Mouse (Mus musculus) left cerebral cortex, postnatal 36 days (tissue): ENCODE measurements around the gene Mecom. TPM values are rescaled to one million over a fixed set of nuclear protein-coding genes. Genes with fewer than 3 reads are reported as not detected.
"Not testable (repeated sequence)": the region's sequence is repeated elsewhere in the genome, so short reads cannot be mapped to it uniquely, and the experiment has no call there.

Experiments
- DNase-seq, 2 experiments: peaks; one replicate each; pipeline ENCODE4 v3.0.0; 2021 to 2022; ENCODE audit warnings: low spot score in 2 of 2, mixed read lengths in 1 of 2
- intact Hi-C: fragments of 180-260 bp; cut with DNase I; formaldehyde crosslinking; loops from one replicate; pipeline ENCODE4 v1.15.1; 2025
- total RNA-seq, 2 experiments: library from RNA; stranded (reverse); gene quantifications; 2 replicates each; pipeline ENCODE4 v1.2.3; 2021

Mecom gene
- total RNA-seq, 2 experiments from 2014 or later, result 2.2 to 5.0 TPM

DNA sequence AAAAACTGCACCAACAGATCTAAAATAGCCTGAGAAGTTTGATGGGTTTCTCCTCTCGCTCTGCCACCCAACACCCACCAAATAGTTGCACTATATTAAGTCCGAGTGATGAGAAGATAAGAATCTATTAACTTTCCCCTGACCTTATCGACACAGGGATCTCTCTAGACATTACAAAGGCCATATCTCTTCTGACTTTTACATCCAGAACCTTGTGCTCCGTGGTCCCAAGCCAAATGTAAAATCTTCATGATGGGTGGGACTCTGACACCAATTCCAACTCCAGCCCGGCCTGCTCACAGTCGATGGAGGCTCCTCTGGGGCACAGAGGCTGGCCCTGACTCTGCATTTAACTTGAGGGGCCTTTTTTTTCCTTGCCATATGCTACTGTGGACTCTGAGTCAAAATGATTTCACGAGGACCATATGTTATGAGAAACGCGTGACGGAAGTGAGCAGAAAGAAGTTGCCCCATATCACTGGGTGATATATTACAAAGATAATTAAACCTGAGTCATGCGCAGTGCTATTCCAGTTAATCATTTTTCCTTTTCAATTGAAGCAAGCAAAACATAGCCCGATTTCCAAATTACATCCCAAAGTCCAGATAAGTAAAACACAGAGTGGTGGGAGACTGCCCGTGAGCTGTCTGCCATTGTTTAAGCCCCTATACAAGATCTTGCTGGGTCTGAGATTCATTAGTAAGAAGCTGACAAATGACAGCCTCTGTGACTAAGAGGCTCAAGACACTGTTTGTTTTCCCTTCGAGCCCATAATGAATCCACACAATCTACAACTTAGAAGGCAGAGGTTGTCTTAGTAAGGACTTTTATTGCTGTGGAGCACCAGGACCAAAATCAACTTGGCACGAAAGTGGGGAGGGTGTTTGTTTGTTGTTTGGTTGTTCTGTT lies 94.0 kb downstream of the Mecom start:
- intact Hi-C loops, result no loop called here
- DNase-seq, result no peak

DNA sequence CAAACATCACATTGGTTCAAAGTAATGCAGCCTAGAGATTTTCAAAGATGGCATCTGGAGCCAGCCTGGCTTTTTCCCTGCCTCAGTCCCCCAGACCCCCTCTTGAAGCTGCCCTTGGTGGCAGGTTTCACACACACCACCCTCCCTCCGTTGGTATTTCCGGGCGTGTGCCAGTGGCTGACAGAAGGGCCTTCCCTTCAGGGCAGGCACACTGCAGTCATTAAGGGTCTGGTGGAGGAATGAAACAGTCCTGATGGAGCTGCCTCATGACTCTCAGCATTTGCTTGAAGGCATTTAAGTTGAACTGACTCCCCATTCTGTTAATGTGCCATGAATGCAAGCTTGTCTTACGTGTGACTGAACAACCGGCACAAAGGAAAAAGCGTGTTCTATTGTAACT lies 94.8 kb downstream of the Mecom start:
- no peak for DNase-seq
- intact Hi-C loops, result no loop called here

DNA sequence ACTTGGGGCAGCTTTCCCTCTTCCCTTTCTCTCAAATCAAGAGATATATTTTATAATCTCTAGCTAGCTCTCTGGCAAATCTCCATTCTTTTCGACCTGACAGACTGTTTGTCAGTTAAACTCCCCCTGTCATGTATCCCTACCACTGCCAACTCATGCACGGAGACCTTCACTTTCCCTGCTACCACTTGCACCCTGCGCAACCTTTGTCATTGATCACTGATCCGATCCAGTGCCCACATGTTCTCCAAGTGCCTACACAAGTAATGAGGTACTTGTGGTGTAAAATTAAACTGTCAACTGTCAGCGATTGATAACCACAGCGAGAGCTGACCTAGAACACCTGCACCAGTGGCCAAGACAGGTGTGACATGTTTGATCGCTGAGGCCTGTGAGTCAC lies 95.3 kb downstream of the Mecom start:
- DNase-seq, result no peak
- intact Hi-C loops, result no loop called here

DNA sequence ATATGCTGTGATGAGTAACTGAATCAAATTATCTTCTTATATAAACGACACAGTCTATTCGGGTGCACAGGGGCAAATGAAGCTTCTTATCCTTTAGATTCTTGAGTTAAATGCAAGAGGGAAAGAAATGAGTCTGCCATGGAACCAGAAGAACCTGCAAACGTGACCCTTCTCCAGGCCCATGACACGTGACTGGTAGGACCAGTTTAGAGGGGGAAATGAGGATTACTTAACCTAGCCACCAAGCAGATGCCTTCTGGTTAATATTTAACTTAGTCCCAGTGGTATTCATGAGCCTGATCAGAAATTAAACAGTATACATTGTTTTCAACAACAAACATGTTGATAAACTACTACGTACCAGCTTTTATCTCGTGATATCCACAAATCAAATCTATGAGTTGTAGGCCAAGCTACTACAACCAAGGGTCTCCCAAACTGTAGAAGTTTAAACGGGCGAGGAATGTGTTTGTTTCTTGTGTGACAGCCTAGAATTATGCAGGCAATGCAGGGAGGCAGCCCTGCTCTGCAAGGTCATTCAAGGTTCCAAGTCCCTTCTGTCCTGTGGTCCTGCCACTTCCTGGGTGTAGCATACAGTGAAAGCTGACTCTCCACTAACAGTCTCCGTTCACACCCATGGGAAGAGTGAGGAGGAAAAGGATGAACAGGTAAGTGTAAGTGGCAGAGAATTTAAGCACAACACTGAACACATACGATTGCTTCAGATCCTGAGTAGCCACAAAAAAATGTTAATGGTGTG lies 97.4 kb downstream of the Mecom start:
- intact Hi-C loops, result no loop called here
- DNase-seq, result no peak

DNA sequence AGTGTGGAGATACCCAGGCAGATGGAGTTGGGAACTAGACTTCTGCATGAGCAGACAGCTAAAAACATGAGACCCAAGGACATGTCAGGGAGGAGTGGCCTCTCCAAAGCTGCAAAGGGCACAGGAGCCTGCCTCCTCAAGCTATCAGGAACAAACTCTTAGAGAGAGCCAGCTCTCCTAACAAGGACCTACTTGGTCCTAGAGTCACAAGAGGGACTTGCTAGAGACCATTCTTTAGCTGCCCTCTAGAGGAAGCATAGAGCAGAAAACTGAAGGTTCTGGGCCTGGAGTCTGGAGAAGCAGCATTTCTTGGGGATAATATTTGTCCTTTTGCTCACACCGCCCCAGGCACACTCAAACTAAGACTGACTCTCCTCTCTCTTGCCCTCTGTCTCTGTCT lies 99.2 kb downstream of the Mecom start:
- no peak for DNase-seq

DNA sequence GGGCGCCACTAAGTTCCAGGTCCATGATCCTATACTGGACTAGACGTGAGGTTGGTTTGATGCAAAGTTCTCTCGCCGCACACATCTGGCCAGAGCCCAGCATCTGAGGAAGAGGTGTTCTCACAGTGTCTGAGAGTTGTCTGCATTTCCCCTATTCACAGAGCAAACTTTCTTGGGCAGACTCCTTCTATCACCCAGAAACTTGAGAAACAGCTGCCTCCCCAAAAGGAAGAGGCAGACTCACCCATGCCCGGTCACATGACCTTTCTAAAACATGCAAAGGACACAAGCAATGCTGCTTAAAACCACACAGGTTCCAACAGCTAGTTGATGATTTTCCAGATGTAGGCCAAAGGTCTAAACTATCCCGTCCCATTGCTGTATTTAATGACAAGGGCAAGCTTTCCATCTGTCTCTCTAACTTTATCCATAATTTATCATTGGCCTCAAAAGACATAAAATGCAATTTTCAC lies 101.8 kb downstream of the Mecom start:
- intact Hi-C loops, result no loop called here
- DNase-seq, result no peak

More for the DNA sequence above, 99.2 kb downstream of the Mecom start:
- intact Hi-C loops, result no loop called here

DNA sequence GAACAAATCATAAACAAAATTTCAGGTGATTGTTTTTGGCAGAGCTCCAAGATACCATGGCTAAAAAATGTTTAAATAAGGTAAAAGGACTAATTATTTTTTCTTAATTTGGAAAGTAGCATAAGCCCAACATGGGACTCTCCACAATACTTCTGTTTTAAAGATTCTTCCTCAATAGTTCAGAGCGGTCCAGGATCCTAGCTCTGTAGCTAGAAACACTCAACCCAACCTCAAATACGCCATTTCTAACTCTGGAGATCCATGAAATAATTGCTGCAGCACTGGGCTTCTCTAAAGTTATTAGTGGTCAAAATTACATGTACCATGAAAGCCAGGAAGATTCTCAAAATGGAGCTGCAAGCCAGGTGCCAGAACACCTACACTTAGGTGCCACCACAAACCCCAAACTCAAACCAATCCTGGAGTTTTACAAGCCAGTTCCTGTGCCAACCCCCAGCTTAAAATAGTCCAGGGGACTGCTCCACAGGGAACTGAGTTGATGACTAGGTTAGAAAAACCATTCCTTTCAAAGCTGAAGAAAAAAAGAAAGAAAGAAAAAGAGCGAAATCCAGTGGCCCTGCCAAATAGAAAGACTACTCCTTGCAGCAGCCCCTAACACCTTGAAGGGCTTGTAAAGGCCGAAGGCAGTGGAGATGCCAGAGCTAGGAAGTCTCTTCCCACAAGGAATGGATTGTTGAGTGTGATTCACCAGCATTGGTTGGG lies 102.4 kb downstream of the Mecom start:
- intact Hi-C loops, result no loop called here
- DNase-seq, result no peak

DNA sequence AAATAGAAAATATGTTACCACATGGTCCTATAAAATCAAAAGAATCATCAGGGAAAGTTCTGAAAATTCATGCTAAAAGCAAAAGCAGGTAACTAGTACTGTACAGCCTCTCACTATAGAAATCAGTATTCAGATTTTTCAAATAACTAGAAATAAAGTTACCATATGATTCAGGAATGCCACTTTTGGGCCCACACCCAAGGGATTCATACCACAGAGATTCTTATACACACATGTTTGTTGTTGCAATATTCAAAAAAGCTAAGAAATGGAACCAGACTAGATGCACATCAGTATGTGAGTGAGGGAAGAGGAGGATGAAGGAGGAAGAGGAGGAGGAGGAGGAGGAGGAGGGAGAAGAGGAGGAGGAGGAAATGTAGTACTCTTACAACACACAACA lies 106.2 kb downstream of the Mecom start:
- intact Hi-C loops, result no loop called here
- DNase-seq, result no peak

DNA sequence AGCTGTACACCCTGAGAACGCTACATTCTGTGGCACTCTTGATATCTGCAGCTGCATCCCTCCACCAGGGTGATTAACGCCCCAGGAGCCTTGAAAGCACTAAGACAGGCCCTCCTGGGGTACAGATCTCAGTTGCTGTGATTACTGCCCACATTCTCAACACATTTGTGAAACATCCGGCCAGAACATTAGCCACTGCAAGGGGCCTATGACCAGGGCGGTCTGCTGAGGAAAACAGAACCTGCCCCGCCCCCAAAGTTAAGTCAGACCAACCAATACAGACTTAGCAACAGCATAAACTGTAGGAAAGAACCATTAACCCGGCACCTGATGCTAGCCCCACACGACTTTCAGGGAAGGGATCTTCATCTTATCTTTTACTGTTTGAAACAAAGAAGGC lies 109.8 kb downstream of the Mecom start:
- no peak for DNase-seq
- intact Hi-C loops, result no loop called here

DNA sequence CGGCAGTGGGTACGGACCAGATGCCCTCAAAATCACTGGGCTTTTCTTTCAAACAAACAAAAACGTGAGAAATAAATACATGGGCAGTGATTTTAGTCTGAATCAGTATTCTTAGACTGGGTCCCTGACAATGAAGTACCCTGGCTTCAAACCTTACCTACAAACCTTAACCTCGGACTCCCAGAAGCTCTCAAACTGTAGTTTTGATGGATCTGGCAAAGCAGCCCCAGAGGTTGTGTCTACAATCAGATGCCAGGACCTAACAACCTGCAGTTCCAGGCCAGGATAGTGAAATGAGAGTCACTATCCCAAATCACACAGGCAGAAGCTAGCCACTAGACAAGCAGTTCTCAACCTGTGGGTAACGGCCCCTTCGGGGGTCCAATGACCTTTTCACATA lies 111.2 kb downstream of the Mecom start:
- no peak for DNase-seq
- intact Hi-C loops, result no loop called here

DNA sequence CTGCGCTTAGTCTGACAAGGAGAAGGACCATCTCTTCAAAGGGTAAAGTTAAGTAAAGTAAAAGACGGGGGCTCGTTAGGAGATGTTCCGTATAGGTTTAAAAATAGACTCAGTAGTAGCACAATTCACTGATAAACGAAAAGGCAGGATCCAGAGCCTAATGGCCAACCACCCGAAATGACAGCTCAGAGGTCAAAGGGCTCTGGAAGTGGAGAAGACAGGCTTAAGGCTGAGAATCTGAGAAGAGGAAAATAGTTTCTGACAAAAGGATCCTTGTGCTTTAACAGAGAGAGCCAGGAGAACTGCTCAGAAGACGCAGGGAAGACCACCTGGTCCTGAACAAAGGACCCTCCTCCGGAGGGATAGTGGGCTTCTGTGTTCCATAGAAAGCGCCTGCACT lies 111.7 kb downstream of the Mecom start:
- intact Hi-C loops, result no loop called here
- no peak for DNase-seq

DNA sequence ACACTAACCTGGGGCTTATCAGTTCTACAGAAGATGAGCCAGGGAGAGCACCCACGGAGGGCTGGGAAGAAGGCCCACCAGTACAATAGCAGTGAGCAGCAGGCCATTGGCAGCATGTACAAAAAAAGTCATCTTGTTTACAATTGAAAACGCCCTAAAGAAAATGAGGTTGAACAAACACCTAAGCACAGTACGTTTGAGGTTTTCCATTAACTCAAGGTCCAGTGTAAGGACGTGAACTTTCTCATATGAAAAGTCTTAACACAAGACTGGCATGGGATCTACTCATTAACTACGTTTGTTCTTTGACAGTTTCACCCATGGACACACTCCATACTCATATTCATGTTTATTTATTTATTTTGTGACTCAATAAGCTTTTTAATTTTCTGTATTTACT lies 118.9 kb downstream of the Mecom start:
- no peak for DNase-seq
- intact Hi-C loops, result no loop called here

DNA sequence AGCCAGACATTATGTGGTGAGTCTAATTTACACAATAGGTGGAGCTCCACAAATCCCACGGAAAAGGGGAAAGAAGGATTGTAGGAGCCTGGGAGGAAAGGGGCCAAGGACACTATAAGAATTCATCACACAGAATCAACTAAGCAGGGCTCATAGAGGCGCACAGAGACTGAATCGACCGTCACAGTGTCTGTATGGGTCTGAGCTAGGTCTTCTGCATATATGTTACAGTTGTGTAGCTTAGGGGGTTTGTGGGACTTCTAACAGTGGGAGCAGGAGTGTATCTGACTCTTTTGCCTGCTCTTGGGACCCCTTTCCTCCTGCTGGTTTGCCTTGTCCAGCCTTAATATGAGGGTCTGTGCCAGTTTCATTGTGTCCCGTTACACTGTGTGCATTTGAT lies 123.8 kb downstream of the Mecom start:
- intact Hi-C loops, result no loop called here
- DNase-seq, result no peak

DNA sequence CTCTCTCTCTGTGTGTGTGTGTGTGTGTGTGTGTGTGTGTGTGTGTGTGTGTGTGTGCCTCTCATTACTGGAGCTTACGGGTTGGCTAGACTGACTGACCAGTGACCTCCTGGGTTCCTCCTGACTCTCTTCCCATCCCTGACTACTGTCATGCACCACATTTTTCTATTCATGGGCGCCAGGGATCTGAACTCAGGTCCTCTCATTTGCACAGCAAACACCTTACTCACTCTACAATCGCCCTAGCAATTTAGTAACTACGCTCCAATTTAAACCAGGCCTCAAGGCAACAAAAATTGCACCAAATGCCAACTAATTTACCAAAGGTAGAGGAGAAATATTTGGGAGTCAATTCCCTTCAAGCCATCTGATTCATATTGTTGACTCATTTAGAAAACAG lies 125.9 kb downstream of the Mecom start:
- not testable (repeated sequence) for DNase-seq

DNA sequence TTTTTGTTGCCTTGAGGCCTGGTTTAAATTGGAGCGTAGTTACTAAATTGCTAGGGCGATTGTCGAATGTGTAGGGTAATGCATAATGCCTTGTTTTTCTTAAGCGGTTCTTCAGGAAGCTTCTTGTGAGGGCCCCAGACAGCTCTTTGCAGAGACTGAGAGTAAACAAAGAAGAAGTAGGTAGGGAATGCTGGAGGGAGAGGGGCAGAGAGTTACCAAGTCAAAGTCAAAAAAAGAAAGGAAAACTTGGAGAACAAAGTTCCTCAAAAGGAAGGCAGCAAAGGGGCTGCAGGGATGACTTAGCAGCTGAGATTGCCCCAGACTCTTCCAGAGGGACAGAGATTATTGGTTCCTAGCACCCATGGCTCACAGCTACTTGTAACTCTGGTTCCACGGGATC lies 126.9 kb downstream of the Mecom start:
- no peak for DNase-seq
- intact Hi-C loops, result no loop called here

More for the DNA sequence above, 125.9 kb downstream of the Mecom start:
- intact Hi-C loops, result not testable (repeated sequence)

DNA sequence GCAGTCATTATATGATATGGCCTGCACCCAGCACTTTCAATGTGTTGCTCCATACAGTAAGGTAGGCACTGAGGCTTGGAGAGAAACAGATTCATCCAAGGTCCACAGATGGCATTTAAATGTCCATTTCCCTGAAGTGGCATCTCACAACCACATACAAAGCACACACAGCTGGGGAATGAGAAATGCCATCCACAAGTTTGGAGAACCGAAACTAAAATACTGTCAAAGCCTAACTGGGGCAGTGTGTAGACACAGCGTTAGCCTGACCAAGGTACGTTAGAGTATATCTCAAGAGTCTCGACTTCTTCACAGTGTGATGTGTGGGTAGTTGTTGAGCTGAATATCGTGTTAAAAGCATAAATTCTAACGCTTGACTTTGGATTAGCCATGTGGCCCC lies 133.6 kb downstream of the Mecom start:
- intact Hi-C loops, result no loop called here
- DNase-seq, result no peak

DNA sequence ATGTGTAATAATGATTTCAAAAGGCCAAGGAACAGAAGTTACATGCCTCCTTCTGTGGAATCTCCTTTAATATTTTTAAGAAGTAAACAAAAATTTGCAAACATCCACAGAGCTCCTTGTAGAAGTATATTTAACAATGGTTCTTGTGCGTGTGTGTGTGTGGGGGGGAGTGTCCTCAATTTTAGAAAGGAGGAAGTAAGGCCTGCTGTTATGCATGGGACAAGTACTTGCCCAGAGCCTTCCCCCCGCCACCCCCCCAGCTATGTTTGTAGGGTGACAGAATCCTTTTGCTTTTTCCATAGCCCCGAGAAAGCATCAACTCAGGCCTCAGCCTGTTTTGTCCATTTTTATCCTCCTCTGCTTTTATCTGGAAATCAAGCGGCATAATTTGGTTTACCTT lies 137.0 kb downstream of the Mecom start:
- intact Hi-C loops, result no loop called here
- DNase-seq, result no peak

DNA sequence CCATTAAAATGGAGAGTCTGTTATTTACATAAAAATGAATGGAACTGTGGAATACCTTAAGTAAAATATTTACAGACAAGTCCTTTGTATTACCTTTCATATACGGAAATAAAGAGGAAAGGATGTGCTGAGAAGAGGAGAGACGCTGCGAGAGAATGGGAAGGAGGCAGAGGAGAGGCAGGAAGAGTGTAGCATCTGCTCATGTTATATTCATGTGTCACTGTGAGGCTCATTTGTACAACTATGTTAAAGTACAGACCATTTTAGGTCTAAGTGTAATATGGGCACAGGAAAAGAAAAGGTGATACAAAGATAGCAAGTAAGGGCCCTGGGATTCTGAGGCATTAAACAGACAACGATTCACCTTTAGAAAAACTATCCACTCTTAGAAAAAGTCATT lies 143.0 kb downstream of the Mecom start:
- intact Hi-C loops, result no loop called here
- no peak for DNase-seq

DNA sequence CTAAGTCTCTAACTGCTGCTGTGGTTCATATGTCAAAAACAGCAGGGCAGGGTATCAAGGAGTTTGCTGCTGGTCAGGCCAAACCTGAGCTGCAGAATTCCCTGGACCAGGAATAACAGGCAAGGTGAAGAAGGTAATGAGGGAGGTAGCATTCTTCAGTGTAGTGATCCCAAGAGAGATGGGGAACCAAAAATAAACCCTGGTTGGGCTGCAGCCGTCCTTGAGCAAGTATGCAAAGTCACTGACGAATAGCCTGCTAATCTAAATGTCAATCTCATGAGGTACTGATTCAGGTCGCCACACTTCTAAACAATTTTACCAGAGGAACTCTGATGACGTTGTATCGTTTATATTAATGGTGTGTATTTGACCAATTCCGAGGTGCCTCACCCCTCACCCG lies 148.9 kb downstream of the Mecom start:
- intact Hi-C loops, result no loop called here
- no peak for DNase-seq

DNA sequence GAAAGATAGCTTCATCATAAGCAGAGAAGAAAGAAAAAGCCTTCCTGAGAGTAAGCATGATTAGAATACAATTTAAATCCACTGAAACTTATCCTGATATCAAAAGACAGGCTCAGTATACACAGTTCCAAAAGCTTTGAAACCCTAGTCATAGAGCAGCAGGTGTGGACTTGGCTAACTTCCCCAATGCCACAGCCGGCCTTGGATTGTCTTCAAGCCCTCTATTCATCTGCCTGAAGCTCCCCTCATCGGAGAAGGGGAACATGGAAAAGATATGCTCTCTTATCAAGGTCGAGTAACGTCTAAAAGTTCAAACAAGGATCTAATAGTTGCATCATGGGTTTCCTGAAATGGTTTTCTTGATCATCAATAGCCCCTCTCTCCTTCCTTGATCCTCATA lies 152.9 kb downstream of the Mecom start:
- no peak for DNase-seq
- intact Hi-C loops, result no loop called here
